Mouse (Mus musculus) lung, adult 2 months (tissue): ENCODE results near the gene Phf3.

Experiments
- CTCF ChIP-seq: fragments of 200-500 bp; IDR thresholded peaks from 2 replicates; pipeline ENCODE4 v1.5.1; 2011; ENCODE audit warnings: mild to moderate bottlenecking, low read length, control low read depth; ENCODE audit not compliant: insufficient read depth
- POLR2A ChIP-seq: fragments of 200-500 bp; IDR thresholded peaks from 2 replicates; pipeline ENCODE4 v1.6.1; 2011; ENCODE audit warnings: low read depth, mild to moderate bottlenecking, control low read depth, low read length, borderline replicate concordance; ENCODE audit errors: extremely low read depth

- no peak for TF ChIP-seq CTCF
- no peak for TF ChIP-seq POLR2A
Observed at GRCm38 (mm10) chr1:30793357-30793883, 80.3 kb downstream of the Phf3 start.
